Mouse (Mus musculus) liver, embryonic 12.5 days (tissue): ENCODE measurements around the gene Galk2. TPM values are rescaled to one million over a fixed set of nuclear protein-coding genes. Genes with fewer than 3 reads are reported as not detected.

Experiments used
- ATAC-seq: fragments of 200-750 bp; cut with Nextera tagmentation; 2 replicates; pipeline ENCODE4 v1.8.0; 2017; ENCODE audit warnings: moderate number of reproducible peaks, mild to moderate bottlenecking, moderate library complexity
- H3K27ac ChIP-seq: fragments of 300-500 bp; sonication (generic); 2 replicates; pipeline ENCODE4 v1.5.1; 2016; ENCODE audit warnings: mild to moderate bottlenecking
- H3K27me3 ChIP-seq: fragments of 300-500 bp; sonication (generic); replicated peaks from 2 replicates; pipeline ENCODE4 v1.6.1; 2016; ENCODE audit warnings: mild to moderate bottlenecking, moderate library complexity
- H3K36me3 ChIP-seq: fragments of 300-500 bp; sonication (generic); 2 replicates; pipeline ENCODE4 v1.6.1; 2016; ENCODE audit warnings: mild to moderate bottlenecking, moderate library complexity
- H3K4me1 ChIP-seq: fragments of 300-500 bp; sonication (generic); 2 replicates; pipeline ENCODE4 v1.6.1; 2016
- H3K4me2 ChIP-seq: fragments of 300-500 bp; sonication (generic); 2 replicates; pipeline ENCODE4 v1.6.1; 2016; ENCODE audit warnings: mild to moderate bottlenecking, moderate library complexity
- H3K4me3 ChIP-seq: fragments of 300-500 bp; sonication (generic); 2 replicates; pipeline ENCODE4 v1.5.1; 2016; ENCODE audit warnings: mild to moderate bottlenecking, moderate library complexity
- H3K9ac ChIP-seq: fragments of 300-500 bp; sonication (generic); 2 replicates; pipeline ENCODE4 v1.6.1; 2016; ENCODE audit warnings: mild to moderate bottlenecking, moderate library complexity
- H3K9me3 ChIP-seq: fragments of 300-500 bp; sonication (generic); replicated peaks from 2 replicates; pipeline ENCODE4 v1.6.1; 2016; ENCODE audit warnings: mild to moderate bottlenecking, moderate library complexity
- WGBS: fragments of 180-500 bp; shearing (Covaris S2); methylation state at CpG from one replicate; pipeline ENCODE4 v1.1.7; 2016; ENCODE audit not compliant: insufficient replicate concordance; 5-methylcytosine and 5-hydroxymethylcytosine counted together
- polyA plus RNA-seq: library from polyadenylated mRNA; unstranded; fragments of >200 nt; fragmentation: Nextera tagmentation; extraction: Ambion mirVana; gene quantifications from 2 replicates; pipeline ENCODE4 v1.2.1, GENCODE M21; 2016

The Galk2 gene
- polyA plus RNA-seq, result 13.2 and 13.8 TPM in 2 replicates

- no peaks in the 10 kb centered on the region for H3K27me3 ChIP-seq
- H3K4me3 ChIP-seq, result peak within 1 kb of the TSS; percentile 100
- H3K4me2 ChIP-seq, result peak within 1 kb of the TSS; percentile 73
- H3K9ac ChIP-seq, result peak within 1 kb of the TSS; percentile 99
- under 1% methylated on average over 51 of the region's 54 CpGs for whole genome bisulfite sequencing
- H3K36me3 ChIP-seq, result 0 out of 2 replicates have a peak, but pooled peaks cover 4% of the 10 kb centered on the region
- H3K4me1 ChIP-seq, result peaks cover 36% of the 10 kb centered on the region
- ATAC-seq, result peak; percentile 97
- H3K27ac ChIP-seq, result peak within 1 kb of the TSS; percentile 93
- no peaks in the 10 kb centered on the region for H3K9me3 ChIP-seq
Observed at GRCm38 (mm10) chr2:125858521-125859280, at the start of gene Galk2, which contains the start of gene Cops2. Galk2 (plus strand) TSS chr2:125859109. Cops2 (minus strand) TSS chr2:125859139.

- WGBS, result 72% methylated on average over 7 of the region's 7 CpGs
- Histone ChIP-seq H3K4me3 (no peak overlapping the region), H3K4me1 (no peaks in the 10 kb centered on the region; the same call in 1 of the 2 replicates), H3K9ac (no peak overlapping the region), H3K9me3 (no peaks in the 10 kb centered on the region), H3K27me3 (no peaks in the 10 kb centered on the region), H3K4me2 (no peak overlapping the region), H3K27ac (no peak overlapping the region), H3K36me3 (no peaks in the 10 kb centered on the region)
- no peak for ATAC-seq
Observed at GRCm38 (mm10) chr2:125809551-125809950, 49.4 kb upstream of the Galk2 start.

DNA sequence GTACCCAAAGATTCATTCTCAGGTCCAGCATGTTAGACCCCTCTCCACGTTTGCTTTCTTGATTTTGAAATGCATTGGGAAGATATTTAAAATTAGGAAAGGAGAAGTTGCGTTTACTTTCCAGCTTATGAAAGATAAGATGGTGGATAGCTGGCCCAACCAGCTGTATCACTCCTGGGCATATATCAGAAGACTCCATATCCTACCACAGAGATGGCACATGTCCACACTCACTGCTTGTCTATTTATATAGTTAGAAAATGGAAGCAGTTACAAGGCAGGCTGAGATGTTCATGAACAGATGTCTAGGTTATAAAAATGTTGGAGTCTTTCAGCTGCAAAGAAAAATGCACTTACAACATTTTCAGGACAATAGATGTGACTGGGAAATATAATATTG is 47.6 kb upstream of the Galk2 start:
- H3K9ac ChIP-seq, result no peak overlapping the region
- H3K4me2 ChIP-seq, result no peak overlapping the region
- ATAC-seq, result no peak

DNA sequence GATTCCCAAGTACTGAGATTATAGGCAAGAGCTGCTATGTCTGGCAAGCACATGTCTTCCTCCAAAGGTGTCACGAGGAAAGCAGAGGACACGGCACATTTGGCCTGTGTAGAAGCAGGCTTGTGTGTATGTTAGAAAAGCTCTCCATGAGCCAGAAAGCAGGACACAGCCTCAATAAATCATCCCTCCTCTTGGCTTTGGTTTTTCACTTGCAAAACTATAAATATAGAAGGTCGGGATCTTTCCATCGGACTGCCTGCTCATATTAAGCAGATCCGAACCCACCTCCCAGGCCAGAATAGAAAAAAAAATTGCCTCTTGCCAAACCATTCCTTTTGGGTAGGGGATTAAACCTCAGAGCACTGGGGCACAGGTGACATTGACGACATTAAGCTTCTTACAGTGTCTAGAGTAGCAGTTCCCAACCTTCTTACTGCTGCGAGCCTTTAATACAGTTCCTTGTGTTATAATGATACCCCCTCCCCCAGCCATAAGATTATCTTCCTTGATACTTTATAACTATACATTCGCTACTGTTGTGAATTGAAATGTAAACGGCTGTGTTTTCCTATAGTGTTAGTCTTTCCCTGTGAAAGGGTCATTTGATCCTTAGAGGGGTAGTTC is 44.8 kb upstream of the Galk2 start:
- H3K4me2 ChIP-seq, result no peak overlapping the region
- no peak overlapping the region for H3K9ac ChIP-seq
- no peaks in the 10 kb centered on the region for H3K9me3 ChIP-seq
- WGBS, result 65% methylated on average over 9 of the region's 9 CpGs
- H3K4me3 ChIP-seq, result no peak overlapping the region
- no peaks in the 10 kb centered on the region for H3K27me3 ChIP-seq
- H3K27ac ChIP-seq, result no peak overlapping the region
- H3K4me1 ChIP-seq, result no peaks in the 10 kb centered on the region; the same call in 1 of the 2 replicates
- H3K36me3 ChIP-seq, result no peaks in the 10 kb centered on the region
- no peak for ATAC-seq

More for the DNA sequence above, 47.6 kb upstream of the Galk2 start:
- Histone ChIP-seq H3K36me3 (no peaks in the 10 kb centered on the region), H3K4me1 (no peaks in the 10 kb centered on the region; the same call in 1 of the 2 replicates), H3K4me3 (no peak overlapping the region), H3K27ac (no peak overlapping the region), H3K27me3 (no peaks in the 10 kb centered on the region), H3K9me3 (no peaks in the 10 kb centered on the region)
- 36% methylated on average over 2 of the region's 2 CpGs for WGBS

GRCm38 (mm10) chr2:125820397-125820796 is 38.5 kb upstream of the Galk2 start:
- Histone ChIP-seq H3K4me3 (no peak overlapping the region), H3K36me3 (no peaks in the 10 kb centered on the region), H3K27me3 (0 out of 2 replicates have a peak, but pooled peaks cover 3% of the 10 kb centered on the region), H3K27ac (no peak overlapping the region), H3K4me2 (no peak overlapping the region), H3K4me1 (no peaks in the 10 kb centered on the region), H3K9me3 (no peaks in the 10 kb centered on the region), H3K9ac (no peak overlapping the region)
- 69% methylated on average over 4 of the region's 4 CpGs for WGBS
- no peak for ATAC-seq

GRCm38 (mm10) chr2:125826201-125826600 is 32.7 kb upstream of the Galk2 start:
- H3K4me2 ChIP-seq, result no peak overlapping the region
- no peaks in the 10 kb centered on the region for H3K4me1 ChIP-seq
- no peak overlapping the region for H3K27ac ChIP-seq
- H3K36me3 ChIP-seq, result peaks cover 22% of the 10 kb centered on the region
- 72% methylated on average over 4 of the region's 4 CpGs for WGBS
- ATAC-seq, result no peak
- no peaks in the 10 kb centered on the region for H3K9me3 ChIP-seq
- H3K27me3 ChIP-seq, result no peaks in the 10 kb centered on the region
- H3K9ac ChIP-seq, result no peak overlapping the region
- no peak overlapping the region for H3K4me3 ChIP-seq

GRCm38 (mm10) chr2:125827898-125828297 is 31.0 kb upstream of the Galk2 start:
- H3K27ac ChIP-seq, result no peak overlapping the region
- H3K4me2 ChIP-seq, result no peak overlapping the region
- no peak overlapping the region for H3K9ac ChIP-seq
- no peak overlapping the region for H3K4me3 ChIP-seq
- H3K27me3 ChIP-seq, result no peaks in the 10 kb centered on the region
- WGBS, result 84% methylated on average over 4 of the region's 4 CpGs
- no peaks in the 10 kb centered on the region for H3K4me1 ChIP-seq
- no peak for ATAC-seq
- H3K9me3 ChIP-seq, result no peaks in the 10 kb centered on the region
- peaks cover 38% of the 10 kb centered on the region for H3K36me3 ChIP-seq

DNA sequence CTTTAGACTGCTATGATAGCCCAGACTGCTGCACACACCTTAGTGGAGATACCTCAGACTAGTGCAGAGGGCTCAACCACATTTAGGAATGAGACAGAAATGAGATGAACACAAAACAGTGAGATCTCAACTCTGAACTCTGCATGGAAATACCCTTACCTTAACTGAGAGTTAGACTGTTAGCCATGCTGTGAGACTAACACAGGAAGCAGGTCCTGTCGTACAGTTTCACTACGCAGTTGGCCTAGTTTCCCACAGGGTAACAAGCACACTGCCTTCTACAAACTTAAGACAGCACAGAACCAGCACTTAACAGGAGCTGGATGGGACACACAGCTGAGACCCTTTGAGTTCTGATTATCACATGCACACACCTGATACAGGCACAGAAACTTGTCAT is 29.0 kb upstream of the Galk2 start:
- no peaks in the 10 kb centered on the region for H3K4me1 ChIP-seq
- ATAC-seq, result no peak
- peaks cover 57% of the 10 kb centered on the region for H3K36me3 ChIP-seq
- H3K27me3 ChIP-seq, result no peaks in the 10 kb centered on the region
- no peak overlapping the region for H3K9ac ChIP-seq
- H3K9me3 ChIP-seq, result no peaks in the 10 kb centered on the region
- no peak overlapping the region for H3K27ac ChIP-seq
- H3K4me2 ChIP-seq, result no peak overlapping the region
- 84% methylated on average over 2 of the region's 2 CpGs for WGBS
- no peak overlapping the region for H3K4me3 ChIP-seq

DNA sequence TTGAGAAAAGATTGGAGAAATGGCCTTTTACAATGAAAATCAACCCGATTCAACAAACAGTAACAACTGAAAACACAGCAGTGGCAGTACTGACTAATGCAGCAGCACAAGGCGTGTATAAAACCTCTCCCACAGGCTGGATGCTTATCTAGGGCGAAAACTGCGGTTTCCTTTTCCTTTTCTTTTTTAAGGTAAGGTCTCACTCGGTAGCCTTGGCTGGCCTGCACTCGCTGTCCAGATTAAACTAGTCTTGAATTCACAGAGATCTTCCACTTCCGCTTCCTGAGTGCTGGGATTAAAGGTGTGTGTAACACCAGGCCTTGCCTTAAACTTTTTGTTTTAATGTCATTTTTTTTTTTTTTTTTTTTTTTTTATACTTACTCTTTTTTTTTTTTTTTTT is 20.8 kb upstream of the Galk2 start:
- H3K4me2 ChIP-seq, result no peak overlapping the region
- H3K4me3 ChIP-seq, result no peak overlapping the region
- H3K36me3 ChIP-seq, result peaks cover 83% of the 10 kb centered on the region
- H3K27ac ChIP-seq, result no peak overlapping the region
- H3K9ac ChIP-seq, result no peak overlapping the region
- no peaks in the 10 kb centered on the region for H3K4me1 ChIP-seq
- 67% methylated on average over 7 of the region's 7 CpGs for WGBS
- H3K9me3 ChIP-seq, result no peaks in the 10 kb centered on the region
- H3K27me3 ChIP-seq, result no peaks in the 10 kb centered on the region
- ATAC-seq, result no peak

DNA sequence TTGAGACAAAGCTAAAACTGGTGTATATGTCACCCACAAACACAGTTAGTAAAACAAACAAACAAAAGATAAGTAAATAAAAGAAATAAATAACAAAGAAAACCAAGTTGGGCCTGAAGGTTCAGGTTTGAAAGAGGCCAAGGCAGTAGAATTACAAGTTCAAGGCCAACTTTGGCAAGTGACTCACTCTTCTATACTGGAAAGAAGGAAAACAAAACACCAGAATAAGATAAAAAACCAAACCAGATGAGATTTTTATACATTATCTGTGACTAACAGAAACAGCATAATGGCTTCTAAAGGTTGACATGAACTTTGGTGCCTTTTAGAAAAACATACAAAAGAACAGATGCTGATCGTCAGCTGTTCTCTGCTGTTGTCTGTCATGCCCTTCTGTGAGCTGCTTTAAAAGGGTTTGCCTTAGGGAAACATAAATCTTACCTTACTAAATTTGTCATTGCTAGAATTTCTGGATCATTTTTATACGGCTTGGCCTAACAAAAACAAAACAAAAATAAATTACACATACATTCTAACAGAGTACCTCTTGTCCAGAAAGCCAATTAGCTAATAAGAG is 20.1 kb upstream of the Galk2 start:
- no peak for ATAC-seq
- H3K27ac ChIP-seq, result no peak overlapping the region
- WGBS, result 83% methylated on average over 2 of the region's 2 CpGs

GRCm38 (mm10) chr2:125851237-125851636 is 7.7 kb upstream of the Galk2 start:
- H3K36me3 ChIP-seq, result peaks cover 40% of the 10 kb centered on the region
- H3K9ac ChIP-seq, result peak overlapping the region; percentile 48; the same call in 1 of the 2 replicates
- H3K4me3 ChIP-seq, result no peak overlapping the region
- ATAC-seq, result peak; percentile 94
- H3K9me3 ChIP-seq, result no peaks in the 10 kb centered on the region
- H3K4me1 ChIP-seq, result peaks cover 54% of the 10 kb centered on the region
- 6% methylated on average over 2 of the region's 2 CpGs for WGBS
- no peaks in the 10 kb centered on the region for H3K27me3 ChIP-seq
- peak overlapping the region; percentile 76 for H3K27ac ChIP-seq
- peak overlapping the region; percentile 48 for H3K4me2 ChIP-seq

More for the DNA sequence above, 20.1 kb upstream of the Galk2 start:
- no peaks in the 10 kb centered on the region for H3K9me3 ChIP-seq
- no peaks in the 10 kb centered on the region for H3K4me1 ChIP-seq
- no peak overlapping the region for H3K9ac ChIP-seq
- peaks cover 83% of the 10 kb centered on the region for H3K36me3 ChIP-seq
- H3K4me3 ChIP-seq, result no peak overlapping the region
- no peak overlapping the region for H3K4me2 ChIP-seq
- H3K27me3 ChIP-seq, result no peaks in the 10 kb centered on the region

- H3K36me3 ChIP-seq, result 0 out of 2 replicates have a peak, but pooled peaks cover 4% of the 10 kb centered on the region
- H3K4me2 ChIP-seq, result peak overlapping the region; percentile 73
- WGBS, result 28% methylated on average over 3 of the region's 3 CpGs
- peak overlapping the region; percentile 100 for H3K4me3 ChIP-seq
- no peaks in the 10 kb centered on the region for H3K9me3 ChIP-seq
- ATAC-seq, result no peak
- no peak overlapping the region for H3K27ac ChIP-seq
- no peaks in the 10 kb centered on the region for H3K27me3 ChIP-seq
- peaks cover 36% of the 10 kb centered on the region for H3K4me1 ChIP-seq
- H3K9ac ChIP-seq, result peak overlapping the region; percentile 99
Observed at GRCm38 (mm10) chr2:125857707-125858106, 1.2 kb upstream of the Galk2 start.
